Mouse (Mus musculus): ENCODE data around the gene Txndc5.

Txndc5 gene

GRCm38 (mm10) chr13:38527041-38527796 lies 1.4 kb downstream of the Txndc5 start:
- CTCF ChIA-PET = no interaction called here

- CTCF ChIA-PET = no interaction called here
Observed at GRCm38 (mm10) chr13:38526116-38526515, 2.5 kb downstream of the Txndc5 start.

GRCm38 (mm10) chr13:38525261-38525660 lies 3.4 kb downstream of the Txndc5 start:
- CTCF ChIA-PET = no interaction called here

- CTCF ChIA-PET = no interaction called here
Observed at GRCm38 (mm10) chr13:38523231-38523630, 5.4 kb downstream of the Txndc5 start.

GRCm38 (mm10) chr13:38522056-38522654 lies 6.5 kb downstream of the Txndc5 start:
- CTCF ChIA-PET = no interaction called here

GRCm38 (mm10) chr13:38520299-38520698 lies 8.3 kb downstream of the Txndc5 start:
- CTCF ChIA-PET = no interaction called here

GRCm38 (mm10) chr13:38516582-38516981 lies 12.0 kb downstream of the Txndc5 start:
- CTCF ChIA-PET = interaction anchor here (0.6 kb wide), 1 partner anchor 13 kb away, joined by 4 read pairs; no protein-coding TSS in a partner anchor

- CTCF ChIA-PET = interaction anchor here (0.6 kb wide), 1 partner anchor 12 kb away, joined by 4 read pairs; no protein-coding TSS in a partner anchor
Observed at GRCm38 (mm10) chr13:38515845-38516244, 12.8 kb downstream of the Txndc5 start.

GRCm38 (mm10) chr13:38515431-38515830 lies 13.2 kb downstream of the Txndc5 start:
- CTCF ChIA-PET = no interaction called here

GRCm38 (mm10) chr13:38513921-38514320 lies 14.7 kb downstream of the Txndc5 start:
- CTCF ChIA-PET = no interaction called here

- CTCF ChIA-PET = no interaction called here
Observed at GRCm38 (mm10) chr13:38511979-38512378, 16.6 kb downstream of the Txndc5 start.

- CTCF ChIA-PET = interaction anchor here (0.6 kb wide), 1 partner anchor 18 kb away, joined by 3 read pairs; no protein-coding TSS in a partner anchor
Observed at GRCm38 (mm10) chr13:38509681-38510341, 18.8 kb downstream of the Txndc5 start.

- CTCF ChIA-PET = no interaction called here
Observed at GRCm38 (mm10) chr13:38506936-38507335, 21.7 kb downstream of the Txndc5 start.

GRCm38 (mm10) chr13:38506320-38506719 lies 22.3 kb downstream of the Txndc5 start:
- CTCF ChIA-PET = interaction anchor here (0.7 kb wide), 1 partner anchor 235 kb away, joined by 5 read pairs; no protein-coding TSS in a partner anchor

GRCm38 (mm10) chr13:38503137-38503849 lies 25.3 kb downstream of the Txndc5 start:
- CTCF ChIA-PET = interaction anchor here (0.6 to 0.8 kb wide), 2 partner anchors 13 to 145 kb away, joined by 4 to 5 read pairs; no protein-coding TSS in a partner anchor

GRCm38 (mm10) chr13:38501314-38501713 lies 27.3 kb downstream of the Txndc5 start:
- CTCF ChIA-PET = interaction anchor here (1.0 kb wide), 1 partner anchor 30 kb away, joined by 4 read pairs; no protein-coding TSS in a partner anchor

GRCm38 (mm10) chr13:38496715-38497114 lies 31.9 kb downstream of the Txndc5 start:
- CTCF ChIA-PET = no interaction called here

GRCm38 (mm10) chr13:38486767-38487166 lies 41.9 kb downstream of the Txndc5 start:
- CTCF ChIA-PET = no interaction called here

GRCm38 (mm10) chr13:38484701-38485100 lies 43.9 kb downstream of the Txndc5 start:
- CTCF ChIA-PET = no interaction called here

GRCm38 (mm10) chr13:38481021-38481420 lies 47.6 kb downstream of the Txndc5 start:
- CTCF ChIA-PET = no interaction called here

- CTCF ChIA-PET = no interaction called here
Observed at GRCm38 (mm10) chr13:38476936-38477335, 51.7 kb downstream of the Txndc5 start.

- CTCF ChIA-PET = no interaction called here
Observed at GRCm38 (mm10) chr13:38473497-38473896, 55.1 kb downstream of the Txndc5 start.

Data from spleen, embryonic (tissue).